Mouse (Mus musculus): ENCODE results near the gene Slc9a9.

DNA sequence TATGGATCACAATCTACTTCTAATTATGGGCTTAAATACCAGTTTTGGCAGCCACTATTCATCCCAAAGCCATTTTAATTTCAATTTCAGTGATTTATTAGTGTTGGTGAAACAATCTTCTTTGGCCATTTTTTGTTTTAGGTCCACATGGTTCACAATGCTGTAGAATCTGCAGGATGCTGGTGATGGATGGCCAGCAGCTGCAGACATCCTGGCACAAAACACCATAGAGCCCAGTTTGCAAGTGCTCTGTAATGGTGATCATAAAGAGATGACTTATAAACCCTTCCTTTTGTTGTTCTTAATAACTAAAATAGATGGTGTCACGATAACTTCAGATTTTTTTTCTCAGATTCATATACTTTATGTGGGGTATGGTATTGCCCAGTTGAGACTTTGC, 442.0 kb downstream of the Slc9a9 start:
- TF ChIP-seq CTCF (IDR thresholded peaks at IDR 0.05; ENCODE audit: borderline replicate concordance, extremely low read depth, insufficient read depth, insufficient read length), result no peak
- no peak for TF ChIP-seq POLR2A (IDR thresholded peaks at IDR 0.05; ENCODE audit: borderline replicate concordance, extremely low read depth, insufficient read depth, insufficient read length, poor library complexity, severe bottlenecking)
